Mouse (Mus musculus) lung, postnatal 0 days (tissue): Measurements from ENCODE around the gene Snrpc.

Experiments
- CTCF ChIP-seq: IDR thresholded peaks from 2 replicates; pipeline ENCODE4 v1.5.1; 2016; ENCODE audit warnings: antibody characterized with exemption, mild to moderate bottlenecking
- EP300 ChIP-seq: IDR thresholded peaks from 2 replicates; pipeline ENCODE4 v1.6.1; 2016; ENCODE audit warnings: antibody characterized with exemption, mild to moderate bottlenecking, control low read depth

DNA sequence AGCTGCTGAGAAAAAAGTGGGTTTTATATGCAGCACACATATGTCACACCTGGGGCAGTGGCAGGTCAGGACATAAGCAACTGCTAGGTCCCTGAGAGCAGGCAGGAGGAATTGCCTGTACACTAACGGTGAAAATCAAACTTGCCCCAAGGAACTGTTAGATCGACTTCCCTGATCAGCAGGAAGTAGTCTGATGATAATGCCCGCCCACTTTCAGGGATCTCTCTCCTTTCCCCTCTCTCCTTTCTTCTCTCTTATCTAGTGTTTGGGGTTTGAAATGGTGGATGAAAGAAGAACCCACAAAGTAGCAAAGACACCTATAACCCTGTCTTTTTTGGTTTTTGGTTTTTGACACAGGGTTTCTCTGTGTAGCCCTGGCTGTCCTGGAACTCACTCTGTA is 12.4 kb upstream of the Snrpc start:
- TF ChIP-seq CTCF (no peak), EP300 (no peak)
